Mouse (Mus musculus) cerebellum, postnatal 25 days (tissue): ENCODE measurements at regions not wholly inside any gene's neighbourhood (a gene's known extent, or its start where the extent isn't known, plus 50 kb on each side); places are given as distances from the start of the nearest gene placed in this dataset.

Experiments used
- DNase-seq, 2 experiments: peaks; one replicate each; pipeline ENCODE4 v3.0.0; 2021; ENCODE audit warnings: mixed read lengths in 2 of 2

- DNase-seq, result no peak
Measured at GRCm38 (mm10) chr17:89982904-89983303, 72.7 kb upstream of the Gm10184 start.

- DNase-seq, result no peak
Measured at GRCm38 (mm10) chr17:89979055-89979853, 69.0 kb upstream of the Gm10184 start.

- no peak for DNase-seq
Measured at GRCm38 (mm10) chr17:89963000-89963399, 52.8 kb upstream of the Gm10184 start.

- peak in 1 of 2 experiments; percentile 25 for DNase-seq
Measured at GRCm38 (mm10) chr17:89961431-89961830, 51.2 kb upstream of the Gm10184 start.

- peak in 1 of 2 experiments; percentile 8 for DNase-seq
Measured at GRCm38 (mm10) chr17:89960368-89960767, 50.1 kb upstream of the Gm10184 start.
